Mouse (Mus musculus): Measurements from ENCODE around the gene Gm13090.
A peak's percentile ranks its signal among the peaks of the same experiment; 100 is the strongest.

Gm13090 gene

GRCm38 (mm10) chr4:151089270-151089669, at the start of gene Gm13090:
Gene Gm13090, plus strand, starts transcription at chr4:151089570.
- no peak for DNase-seq (ENCODE audit: low spot score)

DNA sequence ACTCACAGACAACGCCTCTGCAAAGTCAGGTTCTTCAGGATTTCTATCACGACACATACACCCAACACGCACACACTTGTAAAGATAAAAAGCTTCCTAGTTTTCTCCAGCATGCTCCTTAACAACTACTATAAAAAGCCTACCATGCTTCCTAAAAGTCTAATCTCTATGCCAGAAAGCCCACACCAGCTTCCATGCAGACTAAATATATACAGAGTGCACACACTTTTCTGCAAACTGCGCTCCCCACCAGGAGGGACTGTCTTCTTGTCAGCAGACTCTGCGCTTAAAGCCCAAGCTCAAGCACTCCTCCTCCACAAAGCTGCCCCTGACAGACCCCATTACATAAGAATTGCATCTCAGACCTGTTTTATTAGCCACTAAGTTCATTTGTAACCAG, 47.9 kb upstream of the Gm13090 start:
- DNase-seq (ENCODE audit: low spot score): no peak

DNA sequence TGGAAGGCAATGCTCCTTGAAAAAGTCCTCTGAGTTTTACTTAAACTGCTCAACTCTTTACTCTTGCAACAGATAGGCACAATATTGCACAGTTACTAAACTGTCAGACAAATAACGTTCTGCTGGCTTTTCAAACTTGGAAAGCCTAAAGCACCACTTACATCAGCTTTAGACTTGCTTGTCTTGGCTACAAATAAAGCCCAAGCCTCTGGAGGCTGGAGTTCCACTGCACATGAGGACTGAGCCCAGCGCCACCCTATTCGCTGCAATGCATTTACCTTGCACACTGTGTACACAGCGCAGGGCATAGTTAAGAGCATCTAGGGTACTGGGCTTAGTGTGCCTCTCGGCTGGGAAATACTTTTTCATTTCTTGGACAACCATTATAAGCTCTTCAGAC, 46.1 kb upstream of the Gm13090 start:
- no peak for DNase-seq (ENCODE audit: low spot score)

GRCm38 (mm10) chr4:151044037-151044943, 45.1 kb upstream of the Gm13090 start, which contains the start of gene Per3:
Gene Per3, minus strand, starts transcription at chr4:151044665.
- peak; percentile 98 for DNase-seq (ENCODE audit: low spot score)

- no peak for DNase-seq (ENCODE audit: low spot score)
Measured at GRCm38 (mm10) chr4:151044944-151045570, 44.3 kb upstream of the Gm13090 start.

DNA sequence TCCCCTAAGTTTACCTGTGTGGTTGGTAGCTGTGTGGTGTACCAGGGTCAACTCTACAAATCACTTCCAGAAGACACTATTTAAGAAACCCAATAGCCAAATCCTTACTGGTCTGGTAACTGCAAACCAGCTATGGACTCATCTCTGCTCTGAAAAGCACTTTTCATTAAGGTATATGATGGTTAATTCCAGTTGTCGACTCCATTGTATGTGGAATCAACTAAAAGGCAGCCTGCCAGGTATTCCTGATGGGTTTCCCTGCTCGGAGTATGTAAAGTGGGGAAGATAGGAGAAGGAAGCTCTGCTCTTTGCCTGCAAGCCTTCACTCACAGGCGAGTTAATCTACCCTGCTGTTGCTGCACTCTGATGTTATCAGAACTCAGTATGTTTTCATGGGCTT, 42.8 kb upstream of the Gm13090 start:
- no peak for DNase-seq (ENCODE audit: low spot score)

GRCm38 (mm10) chr4:151051162-151051561, 38.2 kb upstream of the Gm13090 start:
- no peak for DNase-seq (ENCODE audit: low spot score)

GRCm38 (mm10) chr4:151057347-151058321, 31.7 kb upstream of the Gm13090 start, which contains the start of gene Vamp3:
Gene Vamp3, minus strand, starts transcription at chr4:151057963.
- DNase-seq (ENCODE audit: low spot score): peak; percentile 99

- no peak for DNase-seq (ENCODE audit: low spot score)
Measured at GRCm38 (mm10) chr4:151058634-151059033, 30.7 kb upstream of the Gm13090 start.

DNA sequence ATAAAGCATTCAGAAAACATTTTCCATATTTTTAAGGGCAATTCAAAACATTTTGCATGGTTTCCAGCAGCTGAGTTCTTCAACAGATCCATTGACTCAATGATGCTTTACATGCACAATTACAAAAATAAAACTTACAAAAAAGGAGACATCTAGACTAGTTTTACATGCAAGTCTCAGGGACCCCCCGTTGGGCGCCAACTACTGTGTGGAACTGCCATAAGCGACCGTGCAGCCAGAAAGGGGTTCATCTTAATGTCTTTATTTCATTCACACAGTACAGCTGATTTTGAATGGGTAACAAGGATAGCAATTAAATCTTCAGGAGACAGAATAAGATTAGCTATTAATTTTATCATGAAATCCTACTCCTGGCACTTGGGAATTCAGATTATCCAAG, 29.8 kb upstream of the Gm13090 start:
- no peak for DNase-seq (ENCODE audit: low spot score)

DNA sequence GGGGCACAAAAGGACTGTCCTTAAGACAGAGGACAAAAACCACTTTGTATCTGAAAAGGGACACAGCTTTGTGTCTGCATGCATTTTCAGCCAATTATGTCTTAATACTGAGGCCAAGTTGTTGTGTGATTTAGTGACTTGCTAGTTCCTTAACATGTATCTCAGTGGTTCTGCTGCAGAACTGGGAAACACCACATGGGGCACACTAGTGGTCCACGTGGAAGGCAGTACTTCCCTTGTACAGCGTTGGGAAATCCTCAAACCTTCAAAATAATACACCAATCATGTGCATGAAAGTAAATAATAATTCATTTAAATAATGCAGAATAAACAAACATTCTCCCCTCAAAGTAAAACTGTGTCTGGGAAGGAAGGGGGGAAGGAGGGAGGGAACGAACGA, 20.6 kb upstream of the Gm13090 start:
- no peak for DNase-seq (ENCODE audit: low spot score)

- no peak for DNase-seq (ENCODE audit: low spot score)
Measured at GRCm38 (mm10) chr4:151070962-151071361, 18.4 kb upstream of the Gm13090 start.

GRCm38 (mm10) chr4:151073108-151073744, 16.1 kb upstream of the Gm13090 start:
- peak; percentile 75 for DNase-seq (ENCODE audit: low spot score)

DNA sequence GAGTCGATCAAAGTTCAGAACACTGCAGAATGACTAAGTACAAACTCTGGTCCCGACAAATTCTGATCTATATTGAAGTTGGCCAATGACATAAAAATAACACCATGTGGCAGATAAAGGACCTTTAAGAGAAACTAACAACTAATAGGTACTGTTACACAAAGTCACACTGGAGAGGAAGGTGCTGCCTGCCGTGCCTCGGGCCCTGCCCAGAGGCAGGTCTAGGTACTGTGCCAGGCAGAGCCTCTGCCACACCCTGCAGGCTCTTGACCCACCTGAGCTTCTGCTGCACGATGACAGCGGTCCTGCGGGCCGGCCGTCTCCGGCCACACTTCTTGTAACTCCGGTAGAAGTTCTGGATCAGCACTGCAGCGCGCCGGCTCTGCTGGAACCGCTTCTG, 14.6 kb upstream of the Gm13090 start:
- no peak for DNase-seq (ENCODE audit: low spot score)

GRCm38 (mm10) chr4:151081355-151081754, 8.0 kb upstream of the Gm13090 start:
- DNase-seq (ENCODE audit: low spot score): no peak

DNA sequence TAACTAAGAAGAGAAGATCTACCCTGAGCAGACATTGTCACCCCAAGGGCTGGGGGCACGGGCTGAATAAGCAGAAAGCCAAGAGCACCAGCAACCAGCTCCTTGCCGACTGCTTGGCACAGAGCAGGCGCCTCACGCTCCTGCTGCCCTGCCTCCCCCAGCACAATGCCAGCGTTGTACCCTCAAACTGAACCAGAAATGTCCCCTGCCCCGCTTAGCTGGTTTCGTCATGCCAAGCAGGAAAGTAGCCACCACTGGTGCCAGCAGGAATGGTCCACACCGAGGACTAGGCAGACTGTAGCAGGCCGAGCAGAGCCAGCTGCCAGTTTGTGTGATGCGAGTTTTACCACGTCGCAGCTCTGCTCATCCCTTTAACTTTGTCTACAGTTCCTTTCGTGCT, 7.4 kb upstream of the Gm13090 start:
- DNase-seq (ENCODE audit: low spot score): no peak

DNA sequence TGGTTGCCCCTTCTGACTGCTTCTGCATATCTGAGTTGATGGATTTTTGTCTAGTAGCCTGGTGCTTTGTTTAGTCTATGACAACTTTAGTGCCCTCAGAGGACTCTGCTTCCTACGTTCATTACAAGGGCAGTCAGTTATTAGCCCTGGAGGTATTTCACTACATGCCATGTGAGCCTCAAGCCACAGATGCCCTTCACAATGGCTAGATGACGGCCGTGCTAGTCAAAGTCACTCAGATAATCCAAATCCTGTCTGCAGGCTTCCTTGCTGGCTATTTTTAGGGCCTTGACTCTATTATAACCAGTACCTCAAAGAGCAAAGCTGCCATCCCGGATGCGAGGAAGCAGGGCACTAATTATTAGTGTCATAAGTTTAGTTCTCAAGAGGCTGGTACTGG, 6.3 kb upstream of the Gm13090 start:
- DNase-seq (ENCODE audit: low spot score): no peak

DNA sequence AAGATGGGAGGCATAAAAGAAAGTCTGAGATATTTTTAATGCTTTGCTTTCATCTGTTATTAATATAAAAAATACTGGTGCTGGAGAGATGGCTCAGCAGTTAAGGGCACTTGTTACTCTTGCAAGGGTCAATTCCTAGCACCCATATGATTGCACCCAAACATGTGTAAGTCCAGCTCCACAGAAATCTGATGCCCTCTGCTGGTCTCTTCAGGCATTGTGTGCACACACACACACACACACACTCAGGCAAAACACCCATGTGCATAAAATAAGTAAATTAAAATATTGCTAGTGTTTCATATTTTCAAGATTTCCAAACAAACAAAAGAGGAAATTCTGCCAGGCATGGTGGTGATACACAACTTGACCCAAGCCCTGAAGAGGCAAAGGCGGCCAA, 2.0 kb upstream of the Gm13090 start:
- DNase-seq (ENCODE audit: low spot score): no peak

DNA sequence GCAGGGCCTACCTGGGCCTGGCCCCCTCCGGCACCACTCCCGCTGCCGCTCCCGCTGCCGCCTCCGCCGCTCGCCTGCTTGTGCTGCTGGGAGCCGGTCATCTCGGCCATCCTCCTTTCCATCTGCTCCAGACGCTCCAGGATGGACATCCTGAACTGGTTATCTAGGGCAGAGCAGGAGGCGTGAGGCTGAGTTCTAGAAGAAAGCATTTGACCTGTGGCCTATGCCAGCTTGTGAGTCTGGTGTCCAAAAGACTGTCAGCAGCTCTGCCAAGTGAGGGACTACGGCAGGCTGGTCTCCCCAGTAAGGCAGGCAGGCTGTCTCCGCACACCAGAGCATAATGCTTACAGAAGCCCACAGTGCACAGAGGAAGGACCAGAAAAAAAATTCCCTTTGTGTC, 551 bp upstream of the Gm13090 start:
- DNase-seq (ENCODE audit: low spot score): no peak

GRCm38 (mm10) chr4:151095207-151095606, 5.8 kb downstream of the Gm13090 start:
- DNase-seq (ENCODE audit: low spot score): no peak

DNA sequence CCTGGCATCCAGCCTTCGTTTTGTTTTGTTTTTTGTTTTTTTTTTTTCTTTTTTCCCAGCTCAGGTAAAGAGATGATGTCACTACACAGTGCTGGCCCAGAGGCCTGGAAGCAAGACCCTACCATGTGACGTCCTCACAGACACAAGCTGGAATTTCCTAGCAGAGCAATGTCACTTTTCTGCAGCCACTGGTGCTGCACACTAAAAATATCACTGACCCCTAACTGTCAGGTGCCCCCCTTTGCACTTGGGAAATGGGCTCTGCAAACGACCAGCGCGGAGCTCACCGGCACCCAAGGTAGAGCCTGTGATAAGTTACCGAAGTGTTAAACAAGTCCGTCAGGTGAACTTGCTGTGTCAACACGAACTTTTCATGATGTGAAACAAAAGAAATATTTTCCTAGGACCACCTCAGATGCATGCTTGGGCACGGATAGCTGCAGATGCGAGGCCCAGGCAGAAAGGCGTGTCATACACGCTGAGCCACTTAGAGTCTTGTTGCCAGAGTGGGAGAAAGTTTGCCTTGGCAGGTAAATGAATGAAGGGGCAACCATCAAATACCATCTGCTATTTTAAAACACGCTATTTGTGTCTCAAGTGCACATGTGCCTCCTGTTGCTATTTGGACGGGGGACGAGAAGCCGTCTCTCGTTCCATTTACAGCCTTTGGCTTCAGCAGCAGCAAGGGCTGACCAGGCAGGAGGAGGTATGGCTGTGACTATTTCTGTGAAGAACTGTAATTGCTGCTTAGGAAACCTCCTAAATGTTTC, 7.1 kb downstream of the Gm13090 start:
- DNase-seq (ENCODE audit: low spot score): no peak
